Mouse (Mus musculus) midbrain, embryonic 14.5 days (tissue): ENCODE data around the gene Prr22. TPM values are rescaled to one million over a fixed set of nuclear protein-coding genes. Genes with fewer than 3 reads are reported as not detected.

Source experiments
- ATAC-seq: fragments of 200-750 bp; cut with Nextera tagmentation; 2 replicates; pipeline ENCODE4 v1.8.0; 2017; ENCODE audit warnings: moderate number of reproducible peaks, moderate library complexity; ENCODE audit not compliant: low FRiP score, low TSS enrichment
- DNase-seq: peaks from one replicate; pipeline ENCODE4 v3.0.0-alpha.2; 2015
- H3K27ac ChIP-seq: fragments of 300-500 bp; sonication (generic); replicated peaks from 2 replicates; pipeline ENCODE4 v1.5.1; 2014; ENCODE audit warnings: mild to moderate bottlenecking, low read depth, low read length, moderate library complexity
- H3K27me3 ChIP-seq: fragments of 300-500 bp; sonication (generic); 2 replicates; pipeline ENCODE4 v1.6.1; 2014; ENCODE audit warnings: low read length, control low read depth, mixed read lengths; ENCODE audit not compliant: control insufficient read depth, insufficient read depth
- H3K36me3 ChIP-seq: fragments of 300-500 bp; sonication (generic); 2 replicates; pipeline ENCODE4 v1.6.1; 2014; ENCODE audit warnings: low read length, control low read depth; ENCODE audit not compliant: control insufficient read depth, insufficient read depth
- H3K4me1 ChIP-seq: fragments of 300-500 bp; sonication (generic); 2 replicates; pipeline ENCODE4 v1.6.1; 2014; ENCODE audit warnings: mild to moderate bottlenecking, antibody characterized with exemption, low read length, control low read depth; ENCODE audit not compliant: control insufficient read depth, insufficient read depth
- H3K4me2 ChIP-seq: fragments of 300-500 bp; sonication (generic); 2 replicates; pipeline ENCODE4 v1.6.1; 2014; ENCODE audit warnings: mild to moderate bottlenecking, low read length, moderate library complexity
- H3K4me3 ChIP-seq: fragments of 300-500 bp; sonication (generic); replicated peaks from 2 replicates; pipeline ENCODE4 v1.5.1; 2014; ENCODE audit warnings: low read depth, low read length
- H3K9ac ChIP-seq: fragments of 300-500 bp; sonication (generic); replicated peaks from 2 replicates; pipeline ENCODE4 v1.6.1; 2014; ENCODE audit warnings: mild to moderate bottlenecking, low read length, moderate library complexity
- H3K9me3 ChIP-seq: fragments of 300-500 bp; sonication (generic); 2 replicates; pipeline ENCODE4 v1.6.1; 2016; ENCODE audit warnings: low read length, control low read depth, mixed read lengths; ENCODE audit not compliant: control insufficient read depth
- WGBS: fragments of 180-500 bp; shearing (Covaris S2); extraction: QIAGEN DNeasy Blood & Tissue Kit; methylation state at CpG from one replicate; pipeline ENCODE4 v1.1.7; 2014; 5-methylcytosine and 5-hydroxymethylcytosine counted together
- polyA plus RNA-seq: library from polyadenylated mRNA; unstranded; fragments of >200 nt; fragmentation: Nextera tagmentation; extraction: Ambion mirVana; gene quantifications from 2 replicates; pipeline ENCODE4 v1.2.1, GENCODE M21; 2014

Prr22 gene
- polyA plus RNA-seq, 1 experiment from 2014 or later: 0.63 TPM

- no peak overlapping the region; the same call in 1 of the 2 replicates for H3K9ac ChIP-seq
These were observed 40.2 kb downstream of the Prr22 start for GRCm38 (mm10) chr17:56810245-56810644.

GRCm38 (mm10) chr17:56814316-56815056 lies 44.4 kb downstream of the Prr22 start:
- H3K27ac ChIP-seq: peak overlapping the region; percentile 85
- H3K9ac ChIP-seq: peak overlapping the region; percentile 32; the same call in 1 of the 2 replicates
- H3K27me3 ChIP-seq: peaks cover 6% of the 10 kb centered on the region; the same call in 1 of the 2 replicates
- peaks cover 44% of the 10 kb centered on the region for H3K4me1 ChIP-seq
- DNase-seq: peak; percentile 97
- no peak overlapping the region for H3K4me3 ChIP-seq
- H3K36me3 ChIP-seq: no peaks in the 10 kb centered on the region
- 3% methylated on average over 24 of the region's 24 CpGs for WGBS
- H3K9me3 ChIP-seq: no peaks in the 10 kb centered on the region
- ATAC-seq: peak; percentile 79
- H3K4me2 ChIP-seq: peak overlapping the region; percentile 43

More at GRCm38 (mm10) chr17:56810245-56810644, 40.2 kb downstream of the Prr22 start:
- H3K4me1 ChIP-seq: peaks cover 39% of the 10 kb centered on the region
- H3K9me3 ChIP-seq: no peaks in the 10 kb centered on the region
- H3K27ac ChIP-seq: peak overlapping the region; percentile 57
- WGBS: 0% methylated on average over 3 of the region's 3 CpGs
- H3K4me2 ChIP-seq: 0 out of 2 replicates have a peak overlapping the region, but pooled peaks have one; percentile 21
- DNase-seq: peak; percentile 92
- no peak overlapping the region for H3K4me3 ChIP-seq
- peak; percentile 66 for ATAC-seq
- H3K36me3 ChIP-seq: no peaks in the 10 kb centered on the region
- peaks cover 6% of the 10 kb centered on the region; the same call in 1 of the 2 replicates for H3K27me3 ChIP-seq

- H3K36me3 ChIP-seq: no peaks in the 10 kb centered on the region
- H3K27ac ChIP-seq: peak overlapping the region; percentile 85
- H3K4me3 ChIP-seq: no peak overlapping the region
- peak overlapping the region; percentile 32; the same call in 1 of the 2 replicates for H3K9ac ChIP-seq
- peaks cover 6% of the 10 kb centered on the region; the same call in 1 of the 2 replicates for H3K27me3 ChIP-seq
- 31% methylated on average over 3 of the region's 3 CpGs for WGBS
- H3K9me3 ChIP-seq: no peaks in the 10 kb centered on the region
- DNase-seq (peak; percentile 36), ATAC-seq (no peak)
- H3K4me1 ChIP-seq: peaks cover 41% of the 10 kb centered on the region
- peak overlapping the region; percentile 43 for H3K4me2 ChIP-seq
These were observed 45.0 kb downstream of the Prr22 start for GRCm38 (mm10) chr17:56815057-56815345.

DNA sequence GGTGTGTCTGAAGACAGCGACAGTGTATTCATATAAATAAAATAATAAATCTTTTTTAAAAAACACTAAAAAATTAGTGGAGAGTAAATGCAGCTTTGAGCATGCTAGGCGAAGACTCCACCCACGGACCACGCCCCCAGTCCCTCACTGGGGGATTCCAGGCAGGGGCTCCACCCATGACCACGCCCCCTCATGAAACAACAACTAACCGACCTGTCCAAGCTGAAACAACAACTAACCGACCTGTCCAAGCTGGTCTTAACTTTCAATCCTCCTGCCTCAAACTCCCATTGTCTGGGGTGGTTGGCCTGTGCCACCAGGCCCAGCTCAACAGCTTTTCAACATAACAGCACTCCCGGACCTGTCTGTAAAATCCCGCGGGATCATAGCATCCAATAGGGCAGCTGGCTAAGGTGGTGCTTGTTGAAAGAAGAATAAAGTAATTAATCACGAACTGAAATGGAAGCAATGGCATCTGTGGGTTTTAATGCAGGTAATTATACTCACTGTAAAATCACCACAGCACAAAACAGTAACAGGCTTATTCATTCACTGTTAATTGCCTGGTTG lies 48.1 kb downstream of the Prr22 start:
- Histone ChIP-seq H3K9me3 (no peaks in the 10 kb centered on the region), H3K9ac (no peak overlapping the region), H3K36me3 (no peaks in the 10 kb centered on the region), H3K4me1 (peaks cover 25% of the 10 kb centered on the region), H3K27ac (no peak overlapping the region), H3K27me3 (peaks cover 3% of the 10 kb centered on the region; the same call in 1 of the 2 replicates), H3K4me3 (no peak overlapping the region), H3K4me2 (no peak overlapping the region)
- DNase-seq (peak; percentile 18), ATAC-seq (no peak)
- WGBS: 47% methylated on average over 11 of the region's 11 CpGs

- Histone ChIP-seq H3K9ac (no peak overlapping the region), H3K27me3 (no peaks in the 10 kb centered on the region; the same call in 1 of the 2 replicates), H3K36me3 (no peaks in the 10 kb centered on the region), H3K4me3 (no peak overlapping the region), H3K9me3 (no peaks in the 10 kb centered on the region), H3K4me1 (peaks cover 15% of the 10 kb centered on the region), H3K4me2 (no peak overlapping the region), H3K27ac (no peak overlapping the region)
- 63% methylated on average over 6 of the region's 6 CpGs for WGBS
- ATAC-seq: no peak
- no peak for DNase-seq
These were observed 49.0 kb downstream of the Prr22 start for GRCm38 (mm10) chr17:56819032-56819545.

DNA sequence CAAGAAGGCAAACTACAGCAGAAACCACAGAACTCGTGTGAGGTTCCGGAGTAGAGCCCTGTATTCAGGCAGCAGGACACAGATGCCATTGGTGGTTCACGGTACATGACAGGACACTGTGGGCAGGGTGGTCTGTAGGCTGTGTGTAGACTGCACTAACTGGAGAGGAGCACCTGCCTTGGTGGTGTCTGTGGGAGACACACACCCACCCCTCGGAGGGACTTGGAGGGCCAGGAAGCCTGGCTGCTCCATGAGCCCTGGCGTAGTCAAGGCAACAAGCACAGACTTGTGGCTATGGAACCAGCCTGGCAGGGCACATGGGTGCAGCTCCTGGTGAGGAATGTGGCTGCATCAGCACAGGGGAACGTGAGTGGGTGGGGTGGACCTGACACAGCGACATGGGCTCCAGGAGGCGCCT lies 49.7 kb downstream of the Prr22 start:
- 72% methylated on average over 8 of the region's 8 CpGs for WGBS
- Histone ChIP-seq H3K27ac (0 out of 2 replicates have a peak overlapping the region, but pooled peaks have one; percentile 8), H3K9me3 (no peaks in the 10 kb centered on the region), H3K4me1 (peaks cover 11% of the 10 kb centered on the region), H3K4me2 (no peak overlapping the region), H3K9ac (no peak overlapping the region), H3K27me3 (no peaks in the 10 kb centered on the region; the same call in 1 of the 2 replicates), H3K36me3 (no peaks in the 10 kb centered on the region), H3K4me3 (no peak overlapping the region)
- ATAC-seq: no peak
- peak; percentile 24 for DNase-seq

Other genes with a start within 250 kb of the Prr22 start
- gene Gm20219, start 215.9 kb upstream of the Prr22 start, polyA plus RNA-seq: 0.95 and 1.2 TPM in 2 replicates
- gene Safb2, start 185.7 kb upstream of the Prr22 start, polyA plus RNA-seq: 43.0 and 51.4 TPM in 2 replicates
- 79.2 and 89.6 TPM in 2 replicates for gene Safb, start 185.4 kb upstream of the Prr22 start, polyA plus RNA-seq
- 192 and 195 TPM in 2 replicates for gene 2410015M20Rik, start 160.5 kb upstream of the Prr22 start, polyA plus RNA-seq
- 1,168 and 1,300 TPM in 2 replicates for gene Rpl36, start 156.8 kb upstream of the Prr22 start, polyA plus RNA-seq
- 44.5 and 46.1 TPM in 2 replicates for gene Lonp1, start 143.4 kb upstream of the Prr22 start, polyA plus RNA-seq
- 1.6 TPM in 2 replicates for gene Catsperd, start 142.1 kb upstream of the Prr22 start, polyA plus RNA-seq
- gene Ranbp3, start 97.0 kb upstream of the Prr22 start, polyA plus RNA-seq: 104 and 105 TPM in 2 replicates
- gene Ndufa11, start 52.5 kb upstream of the Prr22 start, polyA plus RNA-seq: 478 and 643 TPM in 2 replicates
- gene Vmac, start 52.2 kb upstream of the Prr22 start, polyA plus RNA-seq: 17.6 and 18.5 TPM in 2 replicates
- 4.4 and 7.3 TPM in 2 replicates for gene Nrtn, start 12.7 kb upstream of the Prr22 start, polyA plus RNA-seq
- gene Dus3l, start 5.5 kb upstream of the Prr22 start, polyA plus RNA-seq: 72.8 and 73.7 TPM in 2 replicates
- gene Rfx2, start 60.8 kb downstream of the Prr22 start, polyA plus RNA-seq: 2.2 and 4.1 TPM in 2 replicates
- gene Acsbg2, start 104.2 kb downstream of the Prr22 start, polyA plus RNA-seq: not detected in 2 replicates
- gene 1700061G19Rik, start 105.2 kb downstream of the Prr22 start, polyA plus RNA-seq: 0.18 and 0.36 TPM in 2 replicates
- gene Mllt1, start 165.2 kb downstream of the Prr22 start, polyA plus RNA-seq: 64.3 and 66.3 TPM in 2 replicates
- not detected in 2 replicates for gene Acer1, start 211.9 kb downstream of the Prr22 start, polyA plus RNA-seq
- 172 and 201 TPM in 2 replicates for gene Clpp, start 220.1 kb downstream of the Prr22 start, polyA plus RNA-seq
- gene Alkbh7, start 227.1 kb downstream of the Prr22 start, polyA plus RNA-seq: 45.7 and 55.8 TPM in 2 replicates
- not detected in 2 replicates for gene Pspn, start 229.8 kb downstream of the Prr22 start, polyA plus RNA-seq
- gene Gtf2f1, start 241.0 kb downstream of the Prr22 start, polyA plus RNA-seq: 61.3 and 63.7 TPM in 2 replicates
- gene Gm17949, start 241.2 kb downstream of the Prr22 start, polyA plus RNA-seq: 0.24 and 0.42 TPM in 2 replicates